Mouse (Mus musculus) kidney, adult 2 months (tissue): ENCODE results near the gene Sp4. TPM values are rescaled to one million over a fixed set of nuclear protein-coding genes. Genes with fewer than 3 reads are reported as not detected.

Source experiments
- DNase-seq: peaks from one replicate; pipeline ENCODE4 v3.0.0; 2021
- H3K27ac ChIP-seq: fragments of 200-500 bp; 2 replicates; pipeline ENCODE4 v1.5.1; 2012; ENCODE audit warnings: low read depth, low read length, control low read depth, inconsistent platforms; ENCODE audit not compliant: insufficient read depth
- H3K27me3 ChIP-seq: fragments of 200-500 bp; replicated peaks from 2 replicates; pipeline ENCODE4 v1.6.1; 2012; ENCODE audit warnings: mild to moderate bottlenecking, moderate library complexity, low read length, inconsistent platforms; ENCODE audit not compliant: control insufficient read depth, insufficient read depth
- H3K36me3 ChIP-seq: fragments of 200-500 bp; 2 replicates; pipeline ENCODE4 v1.6.1; 2012; ENCODE audit warnings: mild to moderate bottlenecking, moderate library complexity, low read length, inconsistent platforms; ENCODE audit not compliant: control insufficient read depth, insufficient read depth
- H3K4me1 ChIP-seq: fragments of 200-500 bp; 2 replicates; pipeline ENCODE4 v1.6.1; 2011; ENCODE audit warnings: low read length; ENCODE audit not compliant: control insufficient read depth, insufficient read depth
- H3K4me3 ChIP-seq: fragments of 200-500 bp; 2 replicates; pipeline ENCODE4 v1.5.1; 2011; ENCODE audit warnings: mild to moderate bottlenecking, low read depth, low read length, control low read depth; ENCODE audit not compliant: insufficient read depth
- CTCF ChIP-seq: fragments of 200-500 bp; conservative IDR thresholded peaks from 2 replicates; pipeline ENCODE4 v1.5.1; 2011; ENCODE audit warnings: low read depth, mild to moderate bottlenecking, control low read depth, low read length, moderate library complexity, mixed read lengths; ENCODE audit not compliant: insufficient read depth, insufficient read length
- POLR2A ChIP-seq: fragments of 200-500 bp; IDR thresholded peaks from one replicate; pipeline ENCODE4 v1.6.1; 2011; ENCODE audit warnings: low read depth, low read length, control low read depth
- WGBS: fragments of 180-500 bp; shearing (Covaris S2); methylation state at CpG from one replicate; pipeline ENCODE4 v1.1.7; 2018; 5-methylcytosine and 5-hydroxymethylcytosine counted together
- polyA plus RNA-seq: library from polyadenylated mRNA; depleted of rRNA; stranded (reverse); fragments of >200 nt; gene quantifications from 2 replicates; pipeline ENCODE4 v1.2.3, GENCODE M21; 2012

Gene Sp4
- polyA plus RNA-seq, 1 experiment, result 3.8 TPM

DNA sequence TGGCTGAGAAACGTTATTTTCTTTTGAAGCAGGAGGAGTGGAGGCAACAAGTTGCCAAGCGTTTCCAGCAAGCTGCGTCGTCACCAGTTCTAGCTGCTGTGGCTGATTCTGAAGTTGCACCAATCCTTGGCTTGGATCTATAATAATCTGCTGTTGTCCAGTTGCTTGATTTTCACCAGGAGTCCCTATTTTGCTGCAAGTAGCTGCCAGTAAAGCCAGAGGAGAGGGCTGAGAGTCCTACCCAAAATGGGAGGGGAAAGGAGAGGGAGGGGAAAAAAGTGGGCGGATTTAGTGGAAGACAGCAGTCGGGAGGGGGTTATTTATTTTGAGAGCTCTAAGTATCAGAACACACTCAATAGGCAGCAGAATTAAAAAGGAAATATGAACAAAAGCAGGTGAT lies 1.3 kb downstream of the Sp4 start:
- Histone ChIP-seq H3K36me3 (no peaks in the 10 kb centered on the region), H3K27ac (no peak overlapping the region), H3K27me3 (no peaks in the 10 kb centered on the region), H3K4me3 (0 out of 2 replicates have a peak overlapping the region, but pooled peaks have one; percentile 23), H3K4me1 (no peaks in the 10 kb centered on the region; the same call in 1 of the 2 replicates)
- peak; percentile 72 for DNase-seq
- TF ChIP-seq POLR2A (no peak), CTCF (no peak)
- 41% methylated on average over 6 of the region's 6 CpGs for WGBS

DNA sequence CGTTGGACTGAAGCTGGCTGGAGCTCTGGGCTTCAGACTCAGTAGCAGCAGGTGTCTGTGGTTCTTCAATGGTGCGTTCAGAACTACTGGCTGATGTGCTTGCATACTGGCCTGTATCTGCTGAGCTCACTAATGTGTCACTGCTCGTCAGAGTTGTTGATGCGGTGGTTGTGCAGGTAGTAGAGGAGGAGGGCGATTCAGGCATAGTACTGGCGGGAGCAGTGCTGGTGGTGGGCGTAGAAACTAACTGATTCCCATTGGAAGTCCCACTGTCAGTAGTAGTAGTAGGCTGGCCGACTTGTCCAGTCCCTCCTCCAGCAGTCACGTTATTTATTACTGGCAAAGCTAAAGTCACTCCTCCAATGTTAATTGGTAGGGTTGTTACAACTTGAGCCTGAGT lies 2.1 kb downstream of the Sp4 start:
- Histone ChIP-seq H3K4me3 (no peak overlapping the region), H3K27ac (no peak overlapping the region), H3K27me3 (no peaks in the 10 kb centered on the region), H3K36me3 (no peaks in the 10 kb centered on the region), H3K4me1 (no peaks in the 10 kb centered on the region; the same call in 1 of the 2 replicates)
- WGBS, result 79% methylated on average over 9 of the region's 9 CpGs
- no peak for TF ChIP-seq CTCF
- TF ChIP-seq POLR2A, result no peak
- DNase-seq, result no peak

DNA sequence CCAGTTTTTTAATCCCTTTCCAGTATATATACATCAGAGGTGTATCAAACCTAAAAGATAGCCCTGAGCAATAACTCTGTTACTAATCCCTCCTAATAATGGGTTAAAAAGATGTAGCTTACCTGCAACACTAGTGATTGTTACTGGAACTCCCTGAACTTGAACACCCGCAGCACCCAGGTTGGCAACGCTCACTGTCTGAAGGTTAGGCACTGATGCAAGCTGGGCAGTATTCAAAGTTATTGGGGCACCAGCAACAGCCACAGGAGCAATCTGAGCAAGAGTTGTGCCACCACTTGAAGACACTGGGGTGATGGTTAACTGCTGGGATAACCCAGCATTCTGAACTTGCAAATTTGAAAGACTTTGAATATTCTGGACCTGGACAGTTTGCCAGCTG lies 2.7 kb downstream of the Sp4 start:
- no peaks in the 10 kb centered on the region for H3K27me3 ChIP-seq

GRCm38 (mm10) chr12:118296236-118296635 lies 5.0 kb downstream of the Sp4 start:
- no peak for DNase-seq
- Histone ChIP-seq H3K27ac (no peak overlapping the region), H3K36me3 (no peaks in the 10 kb centered on the region), H3K4me1 (no peaks in the 10 kb centered on the region; the same call in 1 of the 2 replicates), H3K4me3 (no peak overlapping the region), H3K27me3 (no peaks in the 10 kb centered on the region)
- WGBS, result 90% methylated on average over 2 of the region's 2 CpGs
- no peak for TF ChIP-seq POLR2A
- TF ChIP-seq CTCF, result no peak

More for the DNA sequence above, 2.7 kb downstream of the Sp4 start:
- Histone ChIP-seq H3K4me1 (no peaks in the 10 kb centered on the region; the same call in 1 of the 2 replicates), H3K27ac (no peak overlapping the region), H3K36me3 (no peaks in the 10 kb centered on the region), H3K4me3 (no peak overlapping the region)
- DNase-seq, result no peak
- TF ChIP-seq POLR2A (no peak), CTCF (no peak)
- whole genome bisulfite sequencing, result 78% methylated on average over 2 of the region's 2 CpGs

- WGBS, result 100% methylated on average over 1 of the region's 1 CpGs
- Histone ChIP-seq H3K27ac (no peak overlapping the region), H3K4me1 (no peaks in the 10 kb centered on the region; the same call in 1 of the 2 replicates), H3K4me3 (no peak overlapping the region), H3K36me3 (no peaks in the 10 kb centered on the region), H3K27me3 (no peaks in the 10 kb centered on the region)
- TF ChIP-seq CTCF, result no peak
- TF ChIP-seq POLR2A, result no peak
- DNase-seq, result no peak
Observed at GRCm38 (mm10) chr12:118295793-118296192, 5.4 kb downstream of the Sp4 start.

DNA sequence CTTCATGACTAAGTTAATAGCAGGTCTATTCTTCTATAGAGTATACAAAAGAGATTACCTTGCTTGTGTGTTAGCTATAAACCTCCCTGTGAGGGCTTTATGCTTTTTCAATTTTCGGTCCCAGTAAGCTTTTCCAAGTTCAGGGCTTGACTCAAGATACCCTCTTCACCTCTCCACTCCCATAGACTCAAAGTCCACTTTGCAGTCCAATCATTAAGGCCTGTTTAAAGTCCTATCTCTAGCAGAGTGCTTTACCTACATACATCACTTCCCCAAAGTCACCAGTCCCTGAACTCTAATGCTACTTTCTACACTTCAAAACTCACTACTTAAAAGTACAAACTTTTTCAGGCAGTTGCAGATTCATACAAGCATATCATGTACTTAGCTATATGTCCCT lies 12.3 kb downstream of the Sp4 start:
- no peaks in the 10 kb centered on the region for H3K27me3 ChIP-seq
- 81% methylated on average over 1 of the region's 1 CpGs for WGBS
- DNase-seq, result no peak
- no peak for TF ChIP-seq CTCF
- TF ChIP-seq POLR2A, result no peak
- H3K36me3 ChIP-seq, result no peaks in the 10 kb centered on the region
- H3K4me1 ChIP-seq, result peaks cover 6% of the 10 kb centered on the region; the same call in 1 of the 2 replicates
- no peak overlapping the region for H3K27ac ChIP-seq
- no peak overlapping the region for H3K4me3 ChIP-seq

GRCm38 (mm10) chr12:118285099-118285498 lies 16.1 kb downstream of the Sp4 start:
- Histone ChIP-seq H3K36me3 (no peaks in the 10 kb centered on the region), H3K27me3 (no peaks in the 10 kb centered on the region), H3K27ac (no peak overlapping the region), H3K4me1 (peaks cover 6% of the 10 kb centered on the region; the same call in 1 of the 2 replicates), H3K4me3 (no peak overlapping the region)
- 58% methylated on average over 6 of the region's 6 CpGs for WGBS
- no peak for DNase-seq
- no peak for TF ChIP-seq CTCF
- no peak for TF ChIP-seq POLR2A

GRCm38 (mm10) chr12:118281961-118282360 lies 19.3 kb downstream of the Sp4 start:
- Histone ChIP-seq H3K36me3 (no peaks in the 10 kb centered on the region), H3K4me1 (peaks cover 6% of the 10 kb centered on the region; the same call in 1 of the 2 replicates), H3K4me3 (no peak overlapping the region), H3K27me3 (no peaks in the 10 kb centered on the region), H3K27ac (no peak overlapping the region)
- no peak for TF ChIP-seq CTCF
- no peak for TF ChIP-seq POLR2A
- no peak for DNase-seq
- WGBS, result 73% methylated on average over 1 of the region's 1 CpGs
